In the genomic region with DNA sequence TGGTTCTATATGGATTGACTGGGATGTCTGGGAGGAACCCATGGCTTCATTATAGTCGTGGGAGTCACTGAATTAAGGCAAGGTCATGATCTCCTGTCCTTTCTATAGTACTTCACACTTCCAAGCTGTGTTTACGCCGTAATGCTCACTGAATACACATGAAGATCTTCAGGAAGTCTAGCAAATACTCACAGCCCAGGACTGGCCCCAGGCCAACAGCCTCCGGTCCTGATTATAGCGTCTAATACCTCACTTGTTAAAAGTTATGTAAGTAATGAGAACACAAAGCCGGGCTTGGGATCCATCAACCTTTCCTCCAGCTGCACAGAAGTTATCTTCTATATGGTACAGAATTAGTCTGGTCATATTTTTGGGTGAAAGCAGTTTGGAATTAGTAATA, we compare ENCODE assay signal across 17 mouse cellular contexts.
DNase-seq lines count a peak whose midpoint lies in the region; ATAC-seq and TF ChIP-seq lines count a peak whose summit lies in the region.
"Had no signal": no experiment of that assay in that cellular context is flagged by ENCODE, and none has a peak within 500 bp of the region (broad histone marks: within the 10 kb centered on the region; RNA-seq: fewer than 3 reads in every experiment).

No protein-coding gene starts in this region.

- intact Hi-C loops in heart, postnatal 25 days (cut with DNase I), result no loop called here

- DNase-seq in heart, adult 11 months, result peak; percentile 95
- DNase-seq in heart, postnatal 25 days (ENCODE audit: low spot score), result no peak
- DNase-seq in lung, adult 18-20 months, result peak; percentile 59 to 68
- DNase-seq in lung, adult 2 months, result no peak
- peak; percentile 77 for DNase-seq in kidney, postnatal 10 days
- peak; percentile 77 for DNase-seq in lung, postnatal 36 days
- no peak for DNase-seq in spleen, postnatal 10 days (ENCODE audit: low spot score in 2 of 2)
- DNase-seq: adrenal gland, postnatal 36 days; cerebellum, adult 11 months; right cerebral cortex, postnatal 4 days had no signal

- TF ChIP-seq CTCF in lung, adult 2 months (IDR thresholded peaks at IDR 0.05; ENCODE audit: insufficient read depth, low read length), result no peak

- H3K4me3 ChIP-seq in lung, adult 2 months (replicated peaks; ENCODE audit: extremely low read depth, low read depth, low read length), result no peak overlapping the region
- H3K4me3 ChIP-seq: embryonic facial prominence, embryonic 12.5 days; forebrain, embryonic 15.5 days; hindbrain, embryonic 13.5 days; limb, embryonic 13.5 days; myocyte; stomach, embryonic 15.5 days had no signal

- TF ChIP-seq POLR2A in lung, adult 2 months (IDR thresholded peaks at IDR 0.05; ENCODE audit: borderline replicate concordance, extremely low read depth, low read depth, low read length), result no peak

- 19% methylated on average over 6 of the region's 6 CpGs for WGBS in lung, adult 2 months

- ATAC-seq in activated CD4-positive, CD25-positive, alpha-beta regulatory T cell, adult 4 months, result no peak
- ATAC-seq: forebrain, embryonic 15.5 days had no signal

- no peaks in the 10 kb centered on the region for H3K4me1 ChIP-seq in lung, adult 2 months (ENCODE audit: control insufficient read depth, insufficient read depth, low read length)
- H3K4me1 ChIP-seq: stomach, embryonic 15.5 days had no signal

Comparison
In these comparisons a context has a peak if more than half of its experiments do, and no peak if none do; other contexts are left out.
1. DNase-seq: peak in heart, adult 11 months (single experiment), lung, adult 18-20 months (2 of 2), kidney, postnatal 10 days (single experiment) and lung, postnatal 36 days (single experiment); none in heart, postnatal 25 days (single experiment), lung, adult 2 months (single experiment) and spleen, postnatal 10 days (0 of 2).